Mouse (Mus musculus) B cell, adult 62 days (primary cell): Measurements from ENCODE around the gene Kat14. TPM values are rescaled to one million over a fixed set of nuclear protein-coding genes. Genes with fewer than 3 reads are reported as not detected.

Source experiments
- total RNA-seq: library from RNA; stranded (reverse); gene quantifications from 4 replicates; pipeline ENCODE4 v1.2.4, GENCODE M21; 2023

Kat14 gene
- 32.3 to 38.4 TPM (median 35.1 TPM) in 4 replicates for total RNA-seq

GRCm38 (mm10) chr2:144368400-144369019 lies at the start of gene Kat14, which contains the start of gene Pet117:
Gene Kat14, plus strand, starts transcription at chr2:144368983.
Gene Pet117, plus strand, starts transcription at chr2:144368996.

GRCm38 (mm10) chr2:144331401-144332302 lies 37.1 kb upstream of the Kat14 start, which contains the start of gene Ovol2:
Gene Ovol2, minus strand, starts transcription at chr2:144332146.

Other genes starting within 250 kb of the Kat14 start
- 8.4 to 9.8 TPM (median 9.4 TPM) in 4 replicates for gene Mgme1, start 98.3 kb upstream of the Kat14 start, total RNA-seq
- 1,274 to 1,399 TPM (median 1,295 TPM) in 4 replicates for gene Snx5, start 98.1 kb upstream of the Kat14 start, total RNA-seq
- not detected in 4 replicates for gene Ovol2, start 36.8 kb upstream of the Kat14 start, total RNA-seq
- 1.2 to 8.4 TPM (median 5.7 TPM) in 4 replicates for gene Pet117, start within 50 bp of the Kat14 start, total RNA-seq
- 0.09 to 0.24 TPM (median 0.23 TPM) in 3 of 4 replicates, not detected in the other for gene Dzank1, start 158.4 kb downstream of the Kat14 start, total RNA-seq
- gene Polr3f, start 158.7 kb downstream of the Kat14 start, total RNA-seq: 38.2 to 49.4 TPM (median 40.3 TPM) in 4 replicates
- gene Rbbp9, start 181.9 kb downstream of the Kat14 start, total RNA-seq: 2.6 to 3.9 TPM (median 3.4 TPM) in 4 replicates
- gene Sec23b, start 187.2 kb downstream of the Kat14 start, total RNA-seq: 51.5 to 62.7 TPM (median 57.8 TPM) in 4 replicates
- gene Smim26, start 225.1 kb downstream of the Kat14 start, total RNA-seq: 7.0 to 16.7 TPM (median 8.5 TPM) in 4 replicates
- gene Dtd1, start 230.9 kb downstream of the Kat14 start, total RNA-seq: 17.8 to 22.2 TPM (median 19.5 TPM) in 4 replicates